Mouse (Mus musculus) bone marrow, adult 2 months (tissue): ENCODE measurements around the gene Gna13. TPM values are rescaled to one million over a fixed set of nuclear protein-coding genes. Genes with fewer than 3 reads are reported as not detected.

Experiments used
- H3K27ac ChIP-seq: fragments of 200-500 bp; 2 replicates; pipeline ENCODE4 v1.5.1; 2012; ENCODE audit warnings: low read depth, mild to moderate bottlenecking, control low read depth, inconsistent platforms, low read length; ENCODE audit not compliant: control insufficient read depth, poor library complexity, insufficient read depth
- H3K4me1 ChIP-seq: fragments of 200-500 bp; 2 replicates; pipeline ENCODE4 v1.6.1; 2011; ENCODE audit warnings: low read length; ENCODE audit not compliant: control insufficient read depth, insufficient read depth
- H3K4me3 ChIP-seq: fragments of 200-500 bp; replicated peaks from 2 replicates; pipeline ENCODE3; 2011; ENCODE audit warnings: mild to moderate bottlenecking, low read depth, low read length, control low read depth; ENCODE audit not compliant: control insufficient read depth
- CTCF ChIP-seq: fragments of 200-500 bp; IDR thresholded peaks from 2 replicates; pipeline ENCODE4 v1.5.1; 2011; ENCODE audit warnings: low read length, control low read depth; ENCODE audit not compliant: control insufficient read depth, insufficient read depth
- POLR2A ChIP-seq: fragments of 200-500 bp; IDR thresholded peaks from 2 replicates; pipeline ENCODE4 v1.6.1; 2011; ENCODE audit warnings: low read depth, mild to moderate bottlenecking, control low read depth, low read length, borderline replicate concordance; ENCODE audit not compliant: control insufficient read depth
- WGBS: fragments of 180-500 bp; shearing (Covaris S2); methylation state at CpG from one replicate; pipeline ENCODE4 v1.1.7; 2018; 5-methylcytosine and 5-hydroxymethylcytosine counted together
- polyA plus RNA-seq: library from polyadenylated mRNA; stranded (reverse); fragments of >200 nt; gene quantifications from 2 replicates; pipeline ENCODE4 v1.2.4, GENCODE M21; 2011; ENCODE audit warnings: low replicate concordance; ENCODE audit not compliant: missing spikeins, insufficient read depth, insufficient read length

Gene Gna13
- polyA plus RNA-seq, 1 experiment: 28.9 TPM

GRCm38 (mm10) chr11:109419461-109419860, 56.8 kb downstream of the Gna13 start:
- Histone ChIP-seq H3K27ac (peak overlapping the region; percentile 67), H3K4me1 (peaks cover 3% of the 10 kb centered on the region; the same call in 1 of the 2 replicates)

GRCm38 (mm10) chr11:109419961-109420566, 57.4 kb downstream of the Gna13 start:
- peak overlapping the region; percentile 67 for H3K27ac ChIP-seq
- TF ChIP-seq CTCF (peak; percentile 23; the same call in 1 of the 2 replicates), POLR2A (no peak)
- peak overlapping the region; percentile 41 for H3K4me3 ChIP-seq

More at GRCm38 (mm10) chr11:109419461-109419860, 56.8 kb downstream of the Gna13 start:
- no peak overlapping the region for H3K4me3 ChIP-seq
- 31% methylated on average over 4 of the region's 4 CpGs for WGBS
- TF ChIP-seq POLR2A (no peak), CTCF (no peak)

GRCm38 (mm10) chr11:109420567-109420962, 57.9 kb downstream of the Gna13 start:
- Histone ChIP-seq H3K4me3 (no peak overlapping the region), H3K27ac (peak overlapping the region; percentile 67; the same call in 1 of the 2 replicates), H3K4me1 (peaks cover 3% of the 10 kb centered on the region; the same call in 1 of the 2 replicates)
- 12% methylated on average over 14 of the region's 14 CpGs for WGBS
- TF ChIP-seq CTCF (no peak), POLR2A (no peak)

More at GRCm38 (mm10) chr11:109419961-109420566, 57.4 kb downstream of the Gna13 start:
- H3K4me1 ChIP-seq: peaks cover 3% of the 10 kb centered on the region; the same call in 1 of the 2 replicates
- under 1% methylated on average over 16 of the region's 16 CpGs for WGBS

GRCm38 (mm10) chr11:109421205-109421604, 58.6 kb downstream of the Gna13 start:
- TF ChIP-seq CTCF: no peak
- no peak for TF ChIP-seq POLR2A
- H3K27ac ChIP-seq: no peak overlapping the region
- peaks cover 3% of the 10 kb centered on the region; the same call in 1 of the 2 replicates for H3K4me1 ChIP-seq
- 44% methylated on average over 5 of the region's 5 CpGs for WGBS
- no peak overlapping the region for H3K4me3 ChIP-seq

- WGBS: 94% methylated on average over 4 of the region's 4 CpGs
- TF ChIP-seq CTCF (no peak), POLR2A (no peak)
- H3K4me1 ChIP-seq: no peaks in the 10 kb centered on the region; the same call in 1 of the 2 replicates
- H3K27ac ChIP-seq: no peak overlapping the region
- no peak overlapping the region for H3K4me3 ChIP-seq
Measured at GRCm38 (mm10) chr11:109422263-109422662, 59.6 kb downstream of the Gna13 start.

GRCm38 (mm10) chr11:109423294-109423693, 60.7 kb downstream of the Gna13 start:
- 59% methylated on average over 1 of the region's 1 CpGs for WGBS
- H3K27ac ChIP-seq: no peak overlapping the region
- no peaks in the 10 kb centered on the region; the same call in 1 of the 2 replicates for H3K4me1 ChIP-seq
- TF ChIP-seq CTCF (no peak), POLR2A (no peak)
- H3K4me3 ChIP-seq: no peak overlapping the region

- Histone ChIP-seq H3K27ac (peak within 1 kb of the TSS; percentile 77), H3K4me1 (no peaks in the 10 kb centered on the region; the same call in 1 of the 2 replicates), H3K4me3 (peak within 1 kb of the TSS; percentile 73)
- TF ChIP-seq POLR2A (peak; percentile 74), CTCF (peak; percentile 70)
- WGBS: under 1% methylated on average over 65 of the region's 65 CpGs
Measured at GRCm38 (mm10) chr11:109425392-109426271, 63.0 kb downstream of the Gna13 start, which contains the start of gene Amz2. Gene Amz2 (plus strand): TSS chr11:109425946.

- TF ChIP-seq CTCF (no peak), POLR2A (no peak)
- Histone ChIP-seq H3K27ac (peak overlapping the region; percentile 77), H3K4me1 (no peaks in the 10 kb centered on the region; the same call in 1 of the 2 replicates), H3K4me3 (peak overlapping the region; percentile 71)
- 0% methylated on average over 11 of the region's 11 CpGs for WGBS
Measured at GRCm38 (mm10) chr11:109426272-109426586, 63.6 kb downstream of the Gna13 start.
